Mouse (Mus musculus) 3T3-L1 (cell line): ENCODE results near the gene Plxnd1.

ENCODE experiments used
- DNase-seq: peaks from one replicate; pipeline ENCODE4 v3.0.0-alpha.2; 2015; ENCODE audit warnings: low read depth, low spot score

Gene Plxnd1

GRCm38 (mm10) chr6:115919876-115920275 lies 74.9 kb downstream of the Plxnd1 start:
- DNase-seq: no peak

GRCm38 (mm10) chr6:115918615-115919014 lies 76.2 kb downstream of the Plxnd1 start:
- DNase-seq: no peak

- no peak for DNase-seq
Observed at GRCm38 (mm10) chr6:115916611-115917010, 78.2 kb downstream of the Plxnd1 start.

GRCm38 (mm10) chr6:115915601-115916445 lies 79.0 kb downstream of the Plxnd1 start:
- DNase-seq: no peak

- no peak for DNase-seq
Observed at GRCm38 (mm10) chr6:115914511-115915202, 80.1 kb downstream of the Plxnd1 start.

GRCm38 (mm10) chr6:115913482-115913881 lies 81.3 kb downstream of the Plxnd1 start:
- no peak for DNase-seq

- no peak for DNase-seq
Observed at GRCm38 (mm10) chr6:115911763-115912162, 83.0 kb downstream of the Plxnd1 start.

- no peak for DNase-seq
Observed at GRCm38 (mm10) chr6:115909940-115910339, 84.9 kb downstream of the Plxnd1 start.

- no peak for DNase-seq
Observed at GRCm38 (mm10) chr6:115909052-115909451, 85.8 kb downstream of the Plxnd1 start.

GRCm38 (mm10) chr6:115908421-115908982 lies 86.3 kb downstream of the Plxnd1 start:
- no peak for DNase-seq

GRCm38 (mm10) chr6:115906871-115907270 lies 87.9 kb downstream of the Plxnd1 start:
- DNase-seq: no peak

GRCm38 (mm10) chr6:115906455-115906854 lies 88.3 kb downstream of the Plxnd1 start:
- DNase-seq: peak; percentile 69

GRCm38 (mm10) chr6:115905568-115905967 lies 89.2 kb downstream of the Plxnd1 start:
- no peak for DNase-seq
